Mouse (Mus musculus) brain, embryonic 14.5 days (tissue): ENCODE results near the gene Npl.

ENCODE experiments used
- CTCF ChIP-seq: fragments of 200-500 bp; IDR thresholded peaks from 2 replicates; pipeline ENCODE4 v1.5.1; 2012; ENCODE audit warnings: inconsistent platforms, mild to moderate bottlenecking, moderate library complexity, borderline replicate concordance; ENCODE audit not compliant: insufficient read depth, insufficient read length; ENCODE audit errors: extremely low read depth
- POLR2A ChIP-seq: fragments of 200-500 bp; IDR thresholded peaks from 2 replicates; pipeline ENCODE4 v1.6.1; 2012; ENCODE audit warnings: mild to moderate bottlenecking, inconsistent platforms, borderline replicate concordance; ENCODE audit not compliant: poor library complexity, insufficient read depth, insufficient read length, severe bottlenecking; ENCODE audit errors: extremely low read depth

DNA sequence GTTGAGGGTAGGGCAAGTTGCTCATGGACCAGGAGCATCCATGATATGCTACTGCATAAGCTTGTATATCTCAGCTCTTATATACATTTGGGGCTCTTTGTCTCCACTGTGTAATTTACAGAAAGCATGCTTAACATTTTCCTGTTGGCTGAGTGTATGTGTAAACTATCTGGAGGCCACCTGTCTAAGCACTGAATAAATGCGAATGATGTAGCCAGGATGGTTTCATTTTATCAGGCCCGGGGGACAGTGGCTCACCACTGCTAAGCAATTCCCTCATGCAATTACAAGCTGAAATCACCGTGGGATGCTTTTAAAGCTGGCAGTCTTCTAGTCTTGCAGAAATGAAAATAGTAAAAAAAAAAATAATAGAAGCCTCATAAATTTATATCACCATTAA, 24.9 kb upstream of the Npl start:
- TF ChIP-seq CTCF (no peak), POLR2A (no peak)
